Mouse (Mus musculus) heart, adult 2 months (tissue): ENCODE data around the gene Ttll10.

Source experiments
- CTCF ChIP-seq: fragments of 200-600 bp; IDR thresholded peaks from 2 replicates; pipeline ENCODE4 v1.8.1; 2022; ENCODE audit warnings: antibody characterized with exemption, mild to moderate bottlenecking, moderate library complexity
- POLR2A ChIP-seq: fragments of 200-500 bp; IDR thresholded peaks from 2 replicates; pipeline ENCODE4 v1.6.1; 2011; ENCODE audit warnings: mild to moderate bottlenecking, low read depth, low read length, control low read depth; ENCODE audit not compliant: insufficient read depth

- TF ChIP-seq CTCF, result no peak
- TF ChIP-seq POLR2A, result no peak
Measured at GRCm38 (mm10) chr4:156023520-156023919, 35.7 kb downstream of the Ttll10 start.
